Mouse (Mus musculus): ENCODE measurements at regions not wholly inside any gene's neighbourhood (a gene's known extent, or its start where the extent isn't known, plus 50 kb on each side); places are given as distances from the start of the nearest gene placed in this dataset.

GRCm38 (mm10) chr1:154029826-154030225 is 129.8 kb upstream of the Teddm2 start:
- no peak for ATAC-seq (replicated peaks; ENCODE audit: insufficient number of reproducible peaks, low FRiP score, low TSS enrichment, low read depth)
- WGBS = 75% methylated on average over 3 of the region's 3 CpGs

GRCm38 (mm10) chr1:154032669-154033099 is 132.7 kb upstream of the Teddm2 start:
- Histone ChIP-seq H3K9me3 (replicated peaks; ENCODE audit: control insufficient read depth, low read length) (no peaks in the 10 kb centered on the region), H3K4me2 (ENCODE audit: low read depth, low read length) (no peak overlapping the region; the same call in 1 of the 2 replicates), H3K4me3 (ENCODE audit: low read depth, low read length) (no peak overlapping the region), H3K36me3 (replicated peaks; ENCODE audit: control insufficient read depth, insufficient read depth, low read depth, low read length) (no peaks in the 10 kb centered on the region), H3K4me1 (ENCODE audit: control insufficient read depth, insufficient read depth, low read length) (no peaks in the 10 kb centered on the region), H3K9ac (replicated peaks; ENCODE audit: low read length) (no peak overlapping the region), H3K27me3 (ENCODE audit: control insufficient read depth, insufficient read depth, low read length) (no peaks in the 10 kb centered on the region), H3K27ac (replicated peaks; ENCODE audit: low read depth, low read length) (no peak overlapping the region)
- WGBS = 18% methylated on average over 14 of the region's 14 CpGs
- no peak; the same call in 1 of the 2 replicates for ATAC-seq (replicated peaks; ENCODE audit: insufficient number of reproducible peaks, low FRiP score, low TSS enrichment, low read depth)
- DNase-seq (ENCODE audit: low spot score) = peak; percentile 80

More at GRCm38 (mm10) chr1:154029826-154030225, 129.8 kb upstream of the Teddm2 start:
- Histone ChIP-seq H3K4me3 (ENCODE audit: low read depth, low read length) (no peak overlapping the region), H3K9me3 (replicated peaks; ENCODE audit: control insufficient read depth, low read length) (no peaks in the 10 kb centered on the region), H3K9ac (replicated peaks; ENCODE audit: low read length) (no peak overlapping the region), H3K4me1 (ENCODE audit: control insufficient read depth, insufficient read depth, low read length) (no peaks in the 10 kb centered on the region), H3K27ac (replicated peaks; ENCODE audit: low read depth, low read length) (no peak overlapping the region), H3K4me2 (ENCODE audit: low read depth, low read length) (no peak overlapping the region), H3K27me3 (ENCODE audit: control insufficient read depth, insufficient read depth, low read length) (no peaks in the 10 kb centered on the region), H3K36me3 (replicated peaks; ENCODE audit: control insufficient read depth, insufficient read depth, low read depth, low read length) (no peaks in the 10 kb centered on the region)
- no peak for DNase-seq (ENCODE audit: low spot score)

- no peak for DNase-seq (ENCODE audit: low spot score)
- 84% methylated on average over 13 of the region's 13 CpGs for WGBS
- no peak for ATAC-seq (replicated peaks; ENCODE audit: insufficient number of reproducible peaks, low FRiP score, low TSS enrichment, low read depth)
Measured at GRCm38 (mm10) chr1:154033958-154034606, 134.1 kb upstream of the Teddm2 start.

GRCm38 (mm10) chr1:154036729-154037270 is 136.8 kb upstream of the Teddm2 start:
- ATAC-seq (replicated peaks; ENCODE audit: insufficient number of reproducible peaks, low FRiP score, low TSS enrichment, low read depth) (no peak), DNase-seq (ENCODE audit: low spot score) (no peak)
- H3K4me3 ChIP-seq (ENCODE audit: low read depth, low read length) = no peak overlapping the region
- no peaks in the 10 kb centered on the region for H3K4me1 ChIP-seq (ENCODE audit: control insufficient read depth, insufficient read depth, low read length)
- WGBS = 61% methylated on average over 4 of the region's 4 CpGs
- H3K27ac ChIP-seq (replicated peaks; ENCODE audit: low read depth, low read length) = no peak overlapping the region
- no peaks in the 10 kb centered on the region for H3K9me3 ChIP-seq (replicated peaks; ENCODE audit: control insufficient read depth, low read length)
- no peak overlapping the region for H3K9ac ChIP-seq (replicated peaks; ENCODE audit: low read length)
- H3K4me2 ChIP-seq (ENCODE audit: low read depth, low read length) = no peak overlapping the region
- no peaks in the 10 kb centered on the region for H3K27me3 ChIP-seq (ENCODE audit: control insufficient read depth, insufficient read depth, low read length)
- H3K36me3 ChIP-seq (replicated peaks; ENCODE audit: control insufficient read depth, insufficient read depth, low read depth, low read length) = no peaks in the 10 kb centered on the region

More at GRCm38 (mm10) chr1:154033958-154034606, 134.1 kb upstream of the Teddm2 start:
- no peaks in the 10 kb centered on the region for H3K27me3 ChIP-seq (ENCODE audit: control insufficient read depth, insufficient read depth, low read length)
- no peaks in the 10 kb centered on the region for H3K9me3 ChIP-seq (replicated peaks; ENCODE audit: control insufficient read depth, low read length)
- no peaks in the 10 kb centered on the region for H3K4me1 ChIP-seq (ENCODE audit: control insufficient read depth, insufficient read depth, low read length)
- H3K27ac ChIP-seq (replicated peaks; ENCODE audit: low read depth, low read length) = no peak overlapping the region
- no peak overlapping the region for H3K9ac ChIP-seq (replicated peaks; ENCODE audit: low read length)
- H3K36me3 ChIP-seq (replicated peaks; ENCODE audit: control insufficient read depth, insufficient read depth, low read depth, low read length) = no peaks in the 10 kb centered on the region
- H3K4me3 ChIP-seq (ENCODE audit: low read depth, low read length) = no peak overlapping the region
- H3K4me2 ChIP-seq (ENCODE audit: low read depth, low read length) = no peak overlapping the region

- Histone ChIP-seq H3K9me3 (replicated peaks; ENCODE audit: control insufficient read depth, low read length) (no peaks in the 10 kb centered on the region), H3K4me1 (ENCODE audit: control insufficient read depth, insufficient read depth, low read length) (no peaks in the 10 kb centered on the region), H3K36me3 (replicated peaks; ENCODE audit: control insufficient read depth, insufficient read depth, low read depth, low read length) (no peaks in the 10 kb centered on the region), H3K27ac (replicated peaks; ENCODE audit: low read depth, low read length) (no peak overlapping the region), H3K27me3 (ENCODE audit: control insufficient read depth, insufficient read depth, low read length) (no peaks in the 10 kb centered on the region), H3K4me2 (ENCODE audit: low read depth, low read length) (no peak overlapping the region), H3K9ac (replicated peaks; ENCODE audit: low read length) (no peak overlapping the region), H3K4me3 (ENCODE audit: low read depth, low read length) (no peak overlapping the region)
- DNase-seq (ENCODE audit: low spot score) (no peak), ATAC-seq (replicated peaks; ENCODE audit: insufficient number of reproducible peaks, low FRiP score, low TSS enrichment, low read depth) (no peak)
- 66% methylated on average over 2 of the region's 2 CpGs for WGBS
Measured at GRCm38 (mm10) chr1:154038241-154038640, 138.2 kb upstream of the Teddm2 start.

GRCm38 (mm10) chr1:154040907-154041306 is 140.9 kb upstream of the Teddm2 start:
- no peak for DNase-seq (ENCODE audit: low spot score)
- WGBS = 81% methylated on average over 3 of the region's 3 CpGs

GRCm38 (mm10) chr1:154042956-154043355 is 142.9 kb upstream of the Teddm2 start:
- 80% methylated on average over 2 of the region's 2 CpGs for WGBS
- DNase-seq (ENCODE audit: low spot score) (no peak), ATAC-seq (replicated peaks; ENCODE audit: insufficient number of reproducible peaks, low FRiP score, low TSS enrichment, low read depth) (no peak)
- Histone ChIP-seq H3K27ac (replicated peaks; ENCODE audit: low read depth, low read length) (no peak overlapping the region), H3K27me3 (ENCODE audit: control insufficient read depth, insufficient read depth, low read length) (no peaks in the 10 kb centered on the region), H3K4me2 (ENCODE audit: low read depth, low read length) (no peak overlapping the region), H3K4me1 (ENCODE audit: control insufficient read depth, insufficient read depth, low read length) (no peaks in the 10 kb centered on the region), H3K9ac (replicated peaks; ENCODE audit: low read length) (no peak overlapping the region), H3K36me3 (replicated peaks; ENCODE audit: control insufficient read depth, insufficient read depth, low read depth, low read length) (no peaks in the 10 kb centered on the region), H3K9me3 (replicated peaks; ENCODE audit: control insufficient read depth, low read length) (no peaks in the 10 kb centered on the region), H3K4me3 (ENCODE audit: low read depth, low read length) (no peak overlapping the region)

More at GRCm38 (mm10) chr1:154040907-154041306, 140.9 kb upstream of the Teddm2 start:
- no peak overlapping the region for H3K27ac ChIP-seq (replicated peaks; ENCODE audit: low read depth, low read length)
- H3K4me3 ChIP-seq (ENCODE audit: low read depth, low read length) = no peak overlapping the region
- ATAC-seq (replicated peaks; ENCODE audit: insufficient number of reproducible peaks, low FRiP score, low TSS enrichment, low read depth) = no peak
- H3K9me3 ChIP-seq (replicated peaks; ENCODE audit: control insufficient read depth, low read length) = no peaks in the 10 kb centered on the region
- no peaks in the 10 kb centered on the region for H3K4me1 ChIP-seq (ENCODE audit: control insufficient read depth, insufficient read depth, low read length)
- H3K27me3 ChIP-seq (ENCODE audit: control insufficient read depth, insufficient read depth, low read length) = no peaks in the 10 kb centered on the region
- H3K4me2 ChIP-seq (ENCODE audit: low read depth, low read length) = no peak overlapping the region
- no peaks in the 10 kb centered on the region for H3K36me3 ChIP-seq (replicated peaks; ENCODE audit: control insufficient read depth, insufficient read depth, low read depth, low read length)
- H3K9ac ChIP-seq (replicated peaks; ENCODE audit: low read length) = no peak overlapping the region

GRCm38 (mm10) chr1:154044712-154045111 is 144.7 kb upstream of the Teddm2 start:
- Histone ChIP-seq H3K4me3 (ENCODE audit: low read depth, low read length) (no peak overlapping the region), H3K27ac (replicated peaks; ENCODE audit: low read depth, low read length) (no peak overlapping the region), H3K4me1 (ENCODE audit: control insufficient read depth, insufficient read depth, low read length) (no peaks in the 10 kb centered on the region), H3K4me2 (ENCODE audit: low read depth, low read length) (no peak overlapping the region), H3K9me3 (replicated peaks; ENCODE audit: control insufficient read depth, low read length) (no peaks in the 10 kb centered on the region), H3K36me3 (replicated peaks; ENCODE audit: control insufficient read depth, insufficient read depth, low read depth, low read length) (no peaks in the 10 kb centered on the region), H3K9ac (replicated peaks; ENCODE audit: low read length) (no peak overlapping the region), H3K27me3 (ENCODE audit: control insufficient read depth, insufficient read depth, low read length) (no peaks in the 10 kb centered on the region)
- DNase-seq (ENCODE audit: low spot score) (no peak), ATAC-seq (replicated peaks; ENCODE audit: insufficient number of reproducible peaks, low FRiP score, low TSS enrichment, low read depth) (no peak)
- 89% methylated on average over 4 of the region's 4 CpGs for WGBS

Data from embryonic facial prominence, embryonic 11.5 days (tissue).